Mouse (Mus musculus) embryonic fibroblast, embryonic 13.5 days (primary cell): ENCODE data around the gene Tnnc2.

Source experiments
- CTCF ChIP-seq: IDR thresholded peaks from 2 replicates; pipeline ENCODE4 v1.5.1; 2011; ENCODE audit warnings: mild to moderate bottlenecking, control low read depth, low read length, moderate library complexity, borderline replicate concordance; ENCODE audit not compliant: insufficient read depth
- POLR2A ChIP-seq: IDR thresholded peaks from 2 replicates; pipeline ENCODE4 v1.6.1; 2011; ENCODE audit warnings: low read depth, mild to moderate bottlenecking, control low read depth, low read length, moderate library complexity

- no peak for TF ChIP-seq CTCF
- no peak for TF ChIP-seq POLR2A
Observed at GRCm38 (mm10) chr2:164784869-164785420, 5.2 kb upstream of the Tnnc2 start.
